Mouse (Mus musculus) testis, adult 2 months (tissue): Measurements from ENCODE around the gene Casp2.

Experiments used
- CTCF ChIP-seq: fragments of 200-500 bp; IDR thresholded peaks from 2 replicates; pipeline ENCODE4 v1.5.1; 2012; ENCODE audit warnings: low read depth, mild to moderate bottlenecking, inconsistent platforms, low read length, moderate library complexity; ENCODE audit not compliant: control insufficient read depth, insufficient read depth, insufficient replicate concordance
- POLR2A ChIP-seq: fragments of 200-500 bp; IDR thresholded peaks from 2 replicates; pipeline ENCODE4 v1.6.1; 2012; ENCODE audit warnings: low read depth, mild to moderate bottlenecking, inconsistent platforms, low read length, moderate library complexity; ENCODE audit not compliant: control insufficient read depth

- TF ChIP-seq POLR2A (no peak), CTCF (no peak)
Measured at GRCm38 (mm10) chr6:42276151-42276550, 11.4 kb downstream of the Casp2 start.
